Mouse (Mus musculus) testis, adult 2 months (tissue): Measurements from ENCODE around the gene Msh5.

Experiments used
- CTCF ChIP-seq: fragments of 200-500 bp; IDR thresholded peaks from 2 replicates; pipeline ENCODE4 v1.5.1; 2012; ENCODE audit warnings: low read depth, mild to moderate bottlenecking, inconsistent platforms, low read length, moderate library complexity; ENCODE audit not compliant: control insufficient read depth, insufficient read depth, insufficient replicate concordance
- POLR2A ChIP-seq: fragments of 200-500 bp; IDR thresholded peaks from 2 replicates; pipeline ENCODE4 v1.6.1; 2012; ENCODE audit warnings: low read depth, mild to moderate bottlenecking, inconsistent platforms, low read length, moderate library complexity; ENCODE audit not compliant: control insufficient read depth

DNA sequence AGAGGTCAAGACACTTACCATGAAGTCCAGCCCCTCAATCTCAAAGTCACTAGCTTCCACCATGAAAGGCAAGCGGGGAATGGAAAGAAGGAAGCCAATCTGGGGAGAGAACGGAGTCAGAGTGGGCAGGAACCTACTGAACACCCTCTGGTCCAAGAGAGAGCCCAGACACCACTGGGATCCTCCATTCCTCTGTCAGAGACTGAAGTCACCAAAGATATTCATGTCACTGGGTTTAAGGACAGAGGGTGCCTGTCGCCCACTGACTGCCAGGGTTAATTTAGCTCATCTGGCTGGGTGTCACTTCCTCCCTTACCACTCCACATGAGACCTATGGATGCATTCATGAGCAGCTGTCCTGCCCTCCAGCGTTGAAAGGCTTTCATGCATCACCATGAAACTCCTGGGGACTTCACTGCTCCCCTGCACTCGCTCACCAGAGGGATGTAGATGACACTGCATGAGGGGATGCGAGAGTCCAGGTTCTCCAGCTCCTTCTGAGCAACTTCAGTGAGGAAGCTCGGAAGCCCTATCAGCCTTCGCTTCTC, 14.1 kb downstream of the Msh5 start:
- TF ChIP-seq POLR2A (no peak), CTCF (no peak)
